Mouse (Mus musculus): ENCODE data around the gene Loxl1.

DNA sequence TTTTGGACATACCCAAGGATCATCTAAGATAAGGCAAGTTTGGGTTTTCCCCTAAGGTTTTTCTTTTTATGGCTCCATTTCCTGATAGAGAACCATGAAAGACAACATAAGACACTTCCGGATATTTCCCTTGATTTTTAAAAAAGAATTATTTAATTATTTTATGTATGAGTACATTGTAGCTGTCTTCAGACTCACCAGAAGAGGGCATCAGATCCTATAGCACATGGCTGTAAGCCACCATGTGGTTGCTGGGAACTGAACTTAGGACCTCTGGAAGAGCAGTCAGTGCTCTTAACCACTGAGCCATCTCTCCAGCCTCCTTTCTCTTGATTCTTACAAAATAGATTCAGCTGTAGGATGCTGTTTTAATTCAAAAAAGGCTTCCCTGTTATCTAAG is 28.8 kb upstream of the Loxl1 start:
- TF ChIP-seq GATA1 (IDR thresholded peaks at IDR 0.05; ENCODE audit: borderline replicate concordance, low read length), result no peak
- TF ChIP-seq FLI1 (IDR thresholded peaks at IDR 0.05; ENCODE audit: low read length), result no peak
